Mouse (Mus musculus) thymus, adult 2 months (tissue): Measurements from ENCODE around the gene Lsamp. TPM values are rescaled to one million over a fixed set of nuclear protein-coding genes. Genes with fewer than 3 reads are reported as not detected.
"Not testable (repeated sequence)": the region's sequence is repeated elsewhere in the genome, so short reads cannot be mapped to it uniquely, and the experiment has no call there.

Experiments
- DNase-seq: peaks from one replicate; pipeline ENCODE4 v3.0.0; 2021
- H3K27ac ChIP-seq: fragments of 200-500 bp; 2 replicates; pipeline ENCODE4 v1.5.1; 2012; ENCODE audit warnings: low read length, control low read depth; ENCODE audit not compliant: control insufficient read depth, insufficient read depth
- H3K27me3 ChIP-seq: fragments of 200-500 bp; 2 replicates; pipeline ENCODE4 v1.6.1; 2012; ENCODE audit warnings: mild to moderate bottlenecking, low read length, moderate library complexity, mixed read lengths; ENCODE audit not compliant: control insufficient read depth, insufficient read depth
- H3K36me3 ChIP-seq: fragments of 200-500 bp; 2 replicates; pipeline ENCODE4 v1.6.1; 2012; ENCODE audit warnings: mild to moderate bottlenecking, low read length, moderate library complexity; ENCODE audit not compliant: control insufficient read depth, insufficient read depth
- H3K4me1 ChIP-seq: fragments of 200-500 bp; replicated peaks from 2 replicates; pipeline ENCODE4 v1.6.1; 2012; ENCODE audit warnings: low read length; ENCODE audit not compliant: control insufficient read depth, insufficient read depth
- H3K4me3 ChIP-seq: fragments of 200-500 bp; 2 replicates; pipeline ENCODE4 v1.5.1; 2012; ENCODE audit warnings: mild to moderate bottlenecking, low read length, control low read depth, moderate library complexity; ENCODE audit not compliant: control insufficient read depth, insufficient read depth
- CTCF ChIP-seq: fragments of 200-500 bp; IDR thresholded peaks from 2 replicates; pipeline ENCODE4 v1.5.1; 2012; ENCODE audit warnings: mild to moderate bottlenecking, control low read depth, low read length, moderate library complexity, borderline replicate concordance; ENCODE audit not compliant: control insufficient read depth, poor library complexity, insufficient read depth; ENCODE audit errors: extremely low read depth
- POLR2A ChIP-seq: fragments of 200-500 bp; IDR thresholded peaks from 2 replicates; pipeline ENCODE4 v1.6.1; 2012; ENCODE audit warnings: mild to moderate bottlenecking, low read length, control low read depth, moderate library complexity; ENCODE audit not compliant: control insufficient read depth, poor library complexity, insufficient read depth; ENCODE audit errors: extremely low read depth
- WGBS: fragments of 180-500 bp; shearing (Covaris S2); methylation state at CpG from one replicate; pipeline ENCODE4 v1.1.7; 2018; 5-methylcytosine and 5-hydroxymethylcytosine counted together
- polyA plus RNA-seq: library from polyadenylated mRNA; depleted of rRNA; stranded (reverse); fragments of >200 nt; gene quantifications from 2 replicates; pipeline ENCODE4 v1.2.3, GENCODE M21; 2012

Gene Lsamp
- polyA plus RNA-seq, 1 experiment, result 0.36 TPM

GRCm38 (mm10) chr16:42002925-42003324, 2018.8 kb downstream of the Lsamp start:
- 94% methylated on average over 5 of the region's 5 CpGs for WGBS
- Histone ChIP-seq H3K27ac (no peak overlapping the region), H3K27me3 (no peaks in the 10 kb centered on the region), H3K36me3 (no peaks in the 10 kb centered on the region), H3K4me3 (no peak overlapping the region), H3K4me1 (no peaks in the 10 kb centered on the region)
- TF ChIP-seq CTCF, result no peak
- no peak for TF ChIP-seq POLR2A
- DNase-seq, result no peak

GRCm38 (mm10) chr16:42003506-42003905, 2019.3 kb downstream of the Lsamp start:
- not testable (repeated sequence) for H3K27ac ChIP-seq, H3K36me3 ChIP-seq, H3K4me3 ChIP-seq, DNase-seq, H3K27me3 ChIP-seq, H3K4me1 ChIP-seq
- WGBS, result 95% methylated on average over 11 of the region's 11 CpGs

- H3K36me3 ChIP-seq, result no peaks in the 10 kb centered on the region
- 51% methylated on average over 1 of the region's 1 CpGs for WGBS
Measured at GRCm38 (mm10) chr16:42004166-42004565, 2020.0 kb downstream of the Lsamp start.

GRCm38 (mm10) chr16:42014937-42015336, 2030.8 kb downstream of the Lsamp start:
- TF ChIP-seq POLR2A (no peak), CTCF (no peak)
- Histone ChIP-seq H3K36me3 (no peaks in the 10 kb centered on the region), H3K4me1 (no peaks in the 10 kb centered on the region), H3K4me3 (no peak overlapping the region), H3K27ac (no peak overlapping the region), H3K27me3 (no peaks in the 10 kb centered on the region)
- DNase-seq, result no peak
- 91% methylated on average over 5 of the region's 5 CpGs for WGBS

More at GRCm38 (mm10) chr16:42004166-42004565, 2020.0 kb downstream of the Lsamp start:
- H3K27me3 ChIP-seq, result no peaks in the 10 kb centered on the region
- H3K27ac ChIP-seq, result no peak overlapping the region
- TF ChIP-seq CTCF (no peak), POLR2A (no peak)
- H3K4me3 ChIP-seq, result no peak overlapping the region
- H3K4me1 ChIP-seq, result no peaks in the 10 kb centered on the region
- no peak for DNase-seq

GRCm38 (mm10) chr16:42015443-42015842, 2031.3 kb downstream of the Lsamp start:
- no peaks in the 10 kb centered on the region for H3K36me3 ChIP-seq
- no peak for TF ChIP-seq CTCF
- no peak for TF ChIP-seq POLR2A
- H3K27ac ChIP-seq, result no peak overlapping the region
- no peaks in the 10 kb centered on the region for H3K27me3 ChIP-seq
- no peaks in the 10 kb centered on the region for H3K4me1 ChIP-seq
- no peak overlapping the region for H3K4me3 ChIP-seq
- WGBS, result 63% methylated on average over 3 of the region's 3 CpGs
- no peak for DNase-seq

GRCm38 (mm10) chr16:42016791-42017643, 2032.9 kb downstream of the Lsamp start:
- Histone ChIP-seq H3K27ac (no peak overlapping the region), H3K4me1 (no peaks in the 10 kb centered on the region), H3K36me3 (no peaks in the 10 kb centered on the region), H3K4me3 (no peak overlapping the region), H3K27me3 (no peaks in the 10 kb centered on the region)
- no peak for DNase-seq
- no peak for TF ChIP-seq CTCF
- TF ChIP-seq POLR2A, result no peak
- 95% methylated on average over 9 of the region's 9 CpGs for WGBS

GRCm38 (mm10) chr16:42022566-42022965, 2038.4 kb downstream of the Lsamp start:
- WGBS, result 67% methylated on average over 1 of the region's 1 CpGs

More at GRCm38 (mm10) chr16:42022566-42022965, 2038.4 kb downstream of the Lsamp start:
- no peak overlapping the region for H3K27ac ChIP-seq
- no peak for TF ChIP-seq CTCF
- no peak for TF ChIP-seq POLR2A
- H3K36me3 ChIP-seq, result no peaks in the 10 kb centered on the region
- no peak overlapping the region for H3K4me3 ChIP-seq
- DNase-seq, result no peak
- H3K4me1 ChIP-seq, result no peaks in the 10 kb centered on the region
- no peaks in the 10 kb centered on the region for H3K27me3 ChIP-seq
